In genomic region chr4:135396303-135396702, GRCm38 (mm10) we compare ENCODE assay signal across 22 mouse cellular contexts. TPM values are rescaled to one million over a fixed set of nuclear protein-coding genes. Genes with fewer than 3 reads are reported as not detected.
DNase-seq lines count a peak whose midpoint lies in the region; ATAC-seq and TF ChIP-seq lines count a peak whose summit lies in the region.
"Had no signal": no experiment of that assay in that cellular context is flagged by ENCODE, and none has a peak within 500 bp of the region (broad histone marks: within the 10 kb centered on the region; RNA-seq: fewer than 3 reads in every experiment).

No protein-coding gene starts in this region.

- TF ChIP-seq EP300 in liver, embryonic 14.5 days (IDR thresholded peaks at IDR 0.05; ENCODE audit: low read depth): no peak

- no peak overlapping the region for H3K27ac ChIP-seq in liver, embryonic 14.5 days
- H3K27ac ChIP-seq in liver, embryonic 11.5 days (ENCODE audit: low read depth, low read length): no peak overlapping the region
- H3K27ac ChIP-seq: embryonic facial prominence, embryonic 13.5 days; hindbrain, embryonic 12.5 days had no signal

- TF ChIP-seq CTCF in liver, embryonic 14.5 days (IDR thresholded peaks at IDR 0.05; ENCODE audit: low read depth): peak; percentile 55

- 75% methylated on average over 5 of the region's 5 CpGs for WGBS in liver, embryonic 14.5 days (ENCODE audit: insufficient replicate concordance)
- WGBS in liver, embryonic 11.5 days: 89% methylated on average over 5 of the region's 5 CpGs

- H3K36me3 ChIP-seq in liver, embryonic 14.5 days (replicated peaks; ENCODE audit: control insufficient read depth, insufficient read depth, low read depth): no peaks in the 10 kb centered on the region
- H3K36me3 ChIP-seq in liver, embryonic 11.5 days (ENCODE audit: control insufficient read depth, insufficient read depth, low read length): no peaks in the 10 kb centered on the region
- H3K36me3 ChIP-seq: embryonic facial prominence, embryonic 13.5 days; hindbrain, embryonic 12.5 days had no signal

- H3K4me3 ChIP-seq in liver, embryonic 14.5 days (ENCODE audit: insufficient read depth in 1 of 2, low read depth in 2 of 2, low read length in 2 of 2): no peak overlapping the region
- H3K4me3 ChIP-seq in liver, embryonic 11.5 days (ENCODE audit: low read depth, low read length): no peak overlapping the region
- H3K4me3 ChIP-seq: embryonic facial prominence, embryonic 13.5 days; hindbrain, embryonic 12.5 days had no signal

- no peaks in the 10 kb centered on the region for H3K4me1 ChIP-seq in liver, embryonic 14.5 days (replicated peaks; ENCODE audit: control insufficient read depth in 2 of 2, insufficient read depth in 2 of 2, low read length in 1 of 2)
- peaks cover 11% of the 10 kb centered on the region for H3K4me1 ChIP-seq in liver, embryonic 11.5 days (replicated peaks; ENCODE audit: control insufficient read depth, insufficient read depth, low read length)

- DNase-seq in CD4-positive, CD25-positive, alpha-beta regulatory T cell, adult 2 months (ENCODE audit: low read depth, low spot score): peak; percentile 58
- DNase-seq in liver, embryonic 14.5 days (ENCODE audit: low read depth in 3 of 3, low spot score in 3 of 3): no peak
- no peak for DNase-seq in liver, embryonic 11.5 days (ENCODE audit: low spot score)
- DNase-seq in A20 (ENCODE audit: low read depth, low spot score) (peak; percentile 19), ZHBTc4 (ENCODE audit: low read depth, low spot score) (peak; percentile 63)
- DNase-seq in urinary bladder, adult 18-20 months (ENCODE audit: low spot score in 2 of 2): no peak
- DNase-seq in spleen, adult 12 weeks (ENCODE audit: low spot score): no peak
- DNase-seq: adrenal gland, postnatal 14 days; cerebellum, postnatal 14 days; gastrocnemius, postnatal 36 days; kidney, adult 11 months; kidney, postnatal 10 days; left cerebral cortex, postnatal 4 days; liver; midbrain, embryonic 14.5 days; right cerebral cortex, postnatal 14 days; thymus, postnatal 25 days had no signal

- peaks cover 33% of the 10 kb centered on the region for H3K27me3 ChIP-seq in liver, embryonic 14.5 days (ENCODE audit: control insufficient read depth, insufficient read depth, low read length)
- peaks cover 43% of the 10 kb centered on the region for H3K27me3 ChIP-seq in liver, embryonic 11.5 days (replicated peaks; ENCODE audit: control insufficient read depth, insufficient read depth, low read length)
- H3K27me3 ChIP-seq: Patski had no signal

- ATAC-seq in CD4-positive, CD25-positive, alpha-beta regulatory T cell, adult 4 months: no peak
- ATAC-seq in liver, embryonic 14.5 days (ENCODE audit: insufficient read depth): no peak
- ATAC-seq in liver, embryonic 11.5 days (replicated peaks; ENCODE audit: low FRiP score): no peak
- ATAC-seq: forebrain, embryonic 16.5 days; Patski had no signal

- H3K9ac ChIP-seq in liver, embryonic 14.5 days (replicated peaks): no peak overlapping the region
- no peak overlapping the region for H3K9ac ChIP-seq in liver, embryonic 11.5 days (ENCODE audit: low read depth, low read length)
- H3K9ac ChIP-seq: embryonic facial prominence, embryonic 13.5 days; hindbrain, embryonic 12.5 days had no signal

- H3K9me3 ChIP-seq in liver, embryonic 14.5 days (ENCODE audit: control insufficient read depth, low read length): no peaks in the 10 kb centered on the region
- H3K9me3 ChIP-seq in liver, embryonic 11.5 days (ENCODE audit: control insufficient read depth, low read length): no peaks in the 10 kb centered on the region
- H3K9me3 ChIP-seq: embryonic facial prominence, embryonic 13.5 days; hindbrain, embryonic 12.5 days had no signal

- H3K4me2 ChIP-seq in liver, embryonic 14.5 days (ENCODE audit: low read depth): no peak overlapping the region
- H3K4me2 ChIP-seq in liver, embryonic 11.5 days: no peak overlapping the region
- H3K4me2 ChIP-seq: embryonic facial prominence, embryonic 13.5 days; hindbrain, embryonic 12.5 days had no signal

RNA-seq across cellular contexts. Expression of gene Ncmap, which starts 1.7 kb away (rescaled TPM):
- 10 to 100 TPM; 68.5 to 95.2 TPM for polyA plus RNA-seq in CD4-positive, CD25-positive, alpha-beta regulatory T cell, adult 4 months (2017; shearing (Covaris generic))
- 0.04 and 0.08 TPM in 2 replicates for polyA plus RNA-seq in liver, embryonic 14.5 days (2012; rRNA removed)
- 0.06 TPM in 1 of 2 replicates, not detected in the other for polyA plus RNA-seq in liver, embryonic 14.5 days (2014; fragmentation: Nextera tagmentation; extraction: Ambion mirVana)
- 0.86 TPM in 1 of 2 replicates, not detected in the other for polyA plus RNA-seq in liver, embryonic 11.5 days (2014; fragmentation: Nextera tagmentation; extraction: Ambion mirVana)
- polyA plus RNA-seq: Patski had no signal

RNA-seq across cellular contexts. Expression of gene Rcan3, which starts 37.4 kb away (rescaled TPM):
- polyA plus RNA-seq in CD4-positive, CD25-positive, alpha-beta regulatory T cell, adult 4 months (2017; shearing (Covaris generic)): 10 to 100 TPM; 15.0 to 16.0 TPM
- polyA plus RNA-seq in liver, embryonic 14.5 days (2012; rRNA removed): 1.7 and 2.2 TPM in 2 replicates
- 2.8 and 3.1 TPM in 2 replicates for polyA plus RNA-seq in liver, embryonic 14.5 days (2014; fragmentation: Nextera tagmentation; extraction: Ambion mirVana)
- 8.6 and 9.2 TPM in 2 replicates for polyA plus RNA-seq in liver, embryonic 11.5 days (2014; fragmentation: Nextera tagmentation; extraction: Ambion mirVana)

RNA-seq across cellular contexts. Expression of gene Srrm1, which starts 43.2 kb away (rescaled TPM):
- polyA plus RNA-seq in CD4-positive, CD25-positive, alpha-beta regulatory T cell, adult 4 months (2017; shearing (Covaris generic)): 100 to 1,000 TPM; 229 to 232 TPM
- 26.7 and 43.6 TPM in 2 replicates for polyA plus RNA-seq in liver, embryonic 14.5 days (2012; rRNA removed)
- 94.8 and 99.4 TPM in 2 replicates for polyA plus RNA-seq in liver, embryonic 14.5 days (2014; fragmentation: Nextera tagmentation; extraction: Ambion mirVana)
- 191 and 195 TPM in 2 replicates for polyA plus RNA-seq in liver, embryonic 11.5 days (2014; fragmentation: Nextera tagmentation; extraction: Ambion mirVana)

Comparison
In these comparisons a context has a peak if more than half of its experiments do, and no peak if none do; other contexts are left out.
1. DNase-seq: peak in CD4-positive, CD25-positive, alpha-beta regulatory T cell, adult 2 months (single experiment), A20 (single experiment) and ZHBTc4 (single experiment); none in liver, embryonic 14.5 days (0 of 3), liver, embryonic 11.5 days (single experiment), urinary bladder, adult 18-20 months (0 of 2) and spleen, adult 12 weeks (single experiment).
2. RNA of gene Ncmap, which starts 1.7 kb away (polyA plus RNA-seq): 68.5 to 95.2 TPM in CD4-positive, CD25-positive, alpha-beta regulatory T cell, adult 4 months; 0.86 TPM in liver, embryonic 11.5 days and 0.04 to 0.08 TPM in liver, embryonic 14.5 days; every median in the first group is over 10 times any median in the second.